Comparison of ENCODE assay signal across 8 mouse cellular contexts in the genomic region with DNA sequence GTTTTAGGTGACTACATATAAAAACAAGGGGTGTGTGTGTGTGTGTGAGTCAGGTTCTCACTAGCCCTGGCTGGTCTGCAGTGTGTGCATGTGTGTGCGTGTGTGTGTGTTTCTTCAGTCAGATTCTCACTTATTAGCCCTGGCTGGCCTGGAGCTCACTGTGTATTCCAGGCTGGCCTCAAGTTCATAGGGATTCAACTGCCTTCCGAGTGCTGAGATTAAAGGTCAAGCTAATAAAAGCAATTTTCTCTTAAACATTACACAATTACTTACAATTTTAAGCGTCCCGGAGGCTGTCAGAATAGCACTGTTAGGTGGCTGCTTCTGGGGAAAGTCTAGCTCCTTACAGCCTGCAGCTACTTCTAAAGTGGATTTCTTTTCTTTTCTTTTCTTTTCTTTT. TPM values are rescaled to one million over a fixed set of nuclear protein-coding genes. Genes with fewer than 3 reads are reported as not detected.
DNase-seq lines count a peak whose midpoint lies in the region; ATAC-seq and TF ChIP-seq lines count a peak whose summit lies in the region.

A gene (plus strand): TSS at position 386 of the 400 bp plus-strand sequence.

- no peak for DNase-seq in layer of hippocampus, adult 2 months (ENCODE audit: low spot score in 2 of 2)
- no peak for DNase-seq in layer of hippocampus, adult 9-11 months
- DNase-seq in kidney, adult 2 months = peak; percentile 70
- no peak for DNase-seq in testis, postnatal 14 days (ENCODE audit: low spot score)
- no peak for DNase-seq in layer of hippocampus, adult 18-20 months (ENCODE audit: low spot score in 2 of 2)
- no peak for DNase-seq in B cell, adult 2 months

- no peak for TF ChIP-seq POLR2A in kidney, adult 2 months (IDR thresholded peaks at IDR 0.05; ENCODE audit: low read depth, low read length)

- peaks cover 12% of the 10 kb centered on the region for H3K4me1 ChIP-seq in forebrain, embryonic 12.5 days
- no peaks in the 10 kb centered on the region for H3K4me1 ChIP-seq in kidney, adult 2 months (ENCODE audit: control insufficient read depth, insufficient read depth, low read length)
- H3K4me1 ChIP-seq in neural tube, embryonic 14.5 days (ENCODE audit: control insufficient read depth, insufficient read depth, low read length) = 0 out of 2 replicates have a peak, but pooled peaks cover 5% of the 10 kb centered on the region

- peak within 1 kb of the TSS; percentile 39 for H3K4me3 ChIP-seq in layer of hippocampus, adult 2 months
- H3K4me3 ChIP-seq in forebrain, embryonic 12.5 days (replicated peaks) = 0 out of 2 replicates have a peak within 1 kb of the TSS, but pooled peaks have one; percentile 1
- peak within 1 kb of the TSS; percentile 28 for H3K4me3 ChIP-seq in kidney, adult 2 months (ENCODE audit: insufficient read depth, low read depth, low read length)
- no peak within 1 kb of the TSS for H3K4me3 ChIP-seq in neural tube, embryonic 14.5 days (ENCODE audit: low read depth, low read length)

- TF ChIP-seq CTCF in layer of hippocampus, adult 2 months (conservative IDR thresholded peaks at IDR 0.05) = no peak
- TF ChIP-seq CTCF in kidney, adult 2 months (conservative IDR thresholded peaks at IDR 0.05; ENCODE audit: insufficient read depth, insufficient read length, low read depth, low read length) = no peak

- peak within 1 kb of the TSS; percentile 35 for H3K4me2 ChIP-seq in forebrain, embryonic 12.5 days
- 0 out of 2 replicates have a peak within 1 kb of the TSS, but pooled peaks have one; percentile 14 for H3K4me2 ChIP-seq in neural tube, embryonic 14.5 days (ENCODE audit: low read depth, low read length)

- no peaks in the 10 kb centered on the region for H3K27me3 ChIP-seq in forebrain, embryonic 12.5 days
- no peaks in the 10 kb centered on the region for H3K27me3 ChIP-seq in kidney, adult 2 months (replicated peaks; ENCODE audit: control insufficient read depth, insufficient read depth, low read length)
- no peaks in the 10 kb centered on the region for H3K27me3 ChIP-seq in neural tube, embryonic 14.5 days (ENCODE audit: control insufficient read depth, insufficient read depth, low read length)

- H3K36me3 ChIP-seq in forebrain, embryonic 12.5 days (replicated peaks) = no peaks in the 10 kb centered on the region
- no peaks in the 10 kb centered on the region for H3K36me3 ChIP-seq in kidney, adult 2 months (ENCODE audit: control insufficient read depth, insufficient read depth, low read length)
- no peaks in the 10 kb centered on the region for H3K36me3 ChIP-seq in neural tube, embryonic 14.5 days (ENCODE audit: control insufficient read depth, insufficient read depth, low read length)

- H3K9me3 ChIP-seq in forebrain, embryonic 12.5 days = no peaks in the 10 kb centered on the region
- H3K9me3 ChIP-seq in neural tube, embryonic 14.5 days (ENCODE audit: control insufficient read depth, low read length) = no peaks in the 10 kb centered on the region

- H3K27ac ChIP-seq in layer of hippocampus, adult 2 months = no peak within 1 kb of the TSS
- peak within 1 kb of the TSS; percentile 76 for H3K27ac ChIP-seq in forebrain, embryonic 12.5 days
- H3K27ac ChIP-seq in kidney, adult 2 months (ENCODE audit: insufficient read depth, low read depth, low read length) = peak within 1 kb of the TSS; percentile 56; the same call in 1 of the 2 replicates
- peak within 1 kb of the TSS; percentile 39; the same call in 1 of the 2 replicates for H3K27ac ChIP-seq in neural tube, embryonic 14.5 days (ENCODE audit: low read depth, low read length)

- no peak within 1 kb of the TSS for H3K9ac ChIP-seq in forebrain, embryonic 12.5 days
- no peak within 1 kb of the TSS for H3K9ac ChIP-seq in neural tube, embryonic 14.5 days (replicated peaks; ENCODE audit: low read depth, low read length)

- ATAC-seq in forebrain, embryonic 12.5 days (ENCODE audit: low FRiP score) = peak; percentile 59
- ATAC-seq in neural tube, embryonic 14.5 days (ENCODE audit: low read depth) = 0 out of 2 replicates have a peak, but pooled peaks have one; percentile 56

- WGBS in forebrain, embryonic 12.5 days = 17% methylated on average over 4 of the region's 4 CpGs
- 40% methylated on average over 4 of the region's 4 CpGs for whole genome bisulfite sequencing in kidney, adult 2 months
- WGBS in neural tube, embryonic 14.5 days = 39% methylated on average over 4 of the region's 4 CpGs

RNA-seq across cellular contexts. Expression of the gene that starts here (rescaled TPM):
- under 1 TPM; 0.79 to 0.92 TPM for total RNA-seq in layer of hippocampus, adult 2 months (2021)
- polyA plus RNA-seq in forebrain, embryonic 12.5 days (2016; fragmentation: Nextera tagmentation; extraction: Ambion mirVana) = 1.7 and 1.9 TPM in 2 replicates
- polyA plus RNA-seq in kidney, adult 2 months (2012; rRNA removed) = 0.49 and 0.75 TPM in 2 replicates
- 1.4 and 1.7 TPM in 2 replicates for polyA plus RNA-seq in neural tube, embryonic 14.5 days (2014; fragmentation: Nextera tagmentation; extraction: Ambion mirVana)
- total RNA-seq in layer of hippocampus, adult 18-20 months (2021) = 1 to 10 TPM in 1 of 2 experiments, under 1 TPM in 1; 0.74 to 1.6 TPM

Comparison
In these comparisons a context has a peak if more than half of its experiments do, and no peak if none do; other contexts are left out.
1. Peak in DNase-seq, H3K4me3 ChIP-seq and H3K27ac ChIP-seq in kidney, adult 2 months; RNA of the gene not detected or under 1 TPM.